Mouse (Mus musculus): ENCODE measurements around the gene Fhad1. TPM values are rescaled to one million over a fixed set of nuclear protein-coding genes. Genes with fewer than 3 reads are reported as not detected.

Fhad1 gene
- polyA plus RNA-seq, 1 experiment from 2014 or later = 0.61 TPM

- H3K27ac ChIP-seq = no peak overlapping the region
- WGBS (ENCODE audit: insufficient replicate concordance) = 46% methylated on average over 4 of the region's 4 CpGs
Observed at GRCm38 (mm10) chr4:142037897-142038296, 23.0 kb upstream of the Fhad1 start.

GRCm38 (mm10) chr4:142028533-142028932 lies 13.7 kb upstream of the Fhad1 start:
- H3K4me2 ChIP-seq = no peak overlapping the region
- ATAC-seq = no peak
- 15% methylated on average over 13 of the region's 13 CpGs for WGBS (ENCODE audit: insufficient replicate concordance)

More at GRCm38 (mm10) chr4:142037897-142038296, 23.0 kb upstream of the Fhad1 start:
- ATAC-seq = no peak
- Histone ChIP-seq H3K36me3 (0 out of 2 replicates have a peak, but pooled peaks cover 3% of the 10 kb centered on the region), H3K9ac (no peak overlapping the region), H3K27me3 (replicated peaks) (peaks cover 31% of the 10 kb centered on the region), H3K4me2 (no peak overlapping the region), H3K4me1 (peaks cover 32% of the 10 kb centered on the region), H3K4me3 (no peak overlapping the region), H3K9me3 (replicated peaks) (no peaks in the 10 kb centered on the region)

GRCm38 (mm10) chr4:142026965-142027364 lies 12.1 kb upstream of the Fhad1 start:
- Histone ChIP-seq H3K36me3 (peaks cover 8% of the 10 kb centered on the region; the same call in 1 of the 2 replicates), H3K4me1 (peaks cover 6% of the 10 kb centered on the region; the same call in 1 of the 2 replicates), H3K4me2 (no peak overlapping the region), H3K9me3 (replicated peaks) (no peaks in the 10 kb centered on the region), H3K9ac (no peak overlapping the region), H3K27ac (no peak overlapping the region), H3K4me3 (no peak overlapping the region), H3K27me3 (replicated peaks) (peaks cover 57% of the 10 kb centered on the region)
- ATAC-seq = no peak
- WGBS (ENCODE audit: insufficient replicate concordance) = 68% methylated on average over 2 of the region's 2 CpGs

More at GRCm38 (mm10) chr4:142028533-142028932, 13.7 kb upstream of the Fhad1 start:
- H3K27ac ChIP-seq = no peak overlapping the region
- no peak overlapping the region for H3K9ac ChIP-seq
- peaks cover 16% of the 10 kb centered on the region; the same call in 1 of the 2 replicates for H3K36me3 ChIP-seq
- H3K9me3 ChIP-seq (replicated peaks) = no peaks in the 10 kb centered on the region
- H3K4me1 ChIP-seq = peaks cover 6% of the 10 kb centered on the region; the same call in 1 of the 2 replicates
- H3K4me3 ChIP-seq = no peak overlapping the region
- peaks cover 57% of the 10 kb centered on the region for H3K27me3 ChIP-seq (replicated peaks)

- H3K36me3 ChIP-seq = no peaks in the 10 kb centered on the region
- no peak overlapping the region for H3K9ac ChIP-seq
- no peak for ATAC-seq
- no peaks in the 10 kb centered on the region for H3K9me3 ChIP-seq (replicated peaks)
- peaks cover 11% of the 10 kb centered on the region; the same call in 1 of the 2 replicates for H3K4me1 ChIP-seq
- H3K27ac ChIP-seq = no peak overlapping the region
- 73% methylated on average over 2 of the region's 2 CpGs for WGBS (ENCODE audit: insufficient replicate concordance)
- H3K4me3 ChIP-seq = no peak overlapping the region
- H3K27me3 ChIP-seq (replicated peaks) = peaks cover 38% of the 10 kb centered on the region
- no peak overlapping the region for H3K4me2 ChIP-seq
Observed at GRCm38 (mm10) chr4:142024536-142024935, 9.7 kb upstream of the Fhad1 start.

GRCm38 (mm10) chr4:142023166-142023565 lies 8.3 kb upstream of the Fhad1 start:
- ATAC-seq = no peak
- no peak overlapping the region for H3K4me2 ChIP-seq
- H3K27ac ChIP-seq = no peak overlapping the region
- no peaks in the 10 kb centered on the region for H3K9me3 ChIP-seq (replicated peaks)
- peaks cover 45% of the 10 kb centered on the region for H3K27me3 ChIP-seq (replicated peaks)
- H3K4me1 ChIP-seq = peaks cover 15% of the 10 kb centered on the region
- H3K36me3 ChIP-seq = no peaks in the 10 kb centered on the region
- no peak overlapping the region for H3K9ac ChIP-seq
- WGBS (ENCODE audit: insufficient replicate concordance) = 64% methylated on average over 4 of the region's 4 CpGs
- H3K4me3 ChIP-seq = no peak overlapping the region

- Histone ChIP-seq H3K27ac (peak overlapping the region; percentile 55), H3K4me3 (peak overlapping the region; percentile 36), H3K9ac (peak overlapping the region; percentile 47), H3K4me1 (peaks cover 50% of the 10 kb centered on the region), H3K36me3 (no peaks in the 10 kb centered on the region), H3K4me2 (peak overlapping the region; percentile 48), H3K9me3 (replicated peaks) (no peaks in the 10 kb centered on the region), H3K27me3 (replicated peaks) (peaks cover 70% of the 10 kb centered on the region)
- ATAC-seq = peak; percentile 86
- 11% methylated on average over 15 of the region's 15 CpGs for WGBS (ENCODE audit: insufficient replicate concordance)
Observed at GRCm38 (mm10) chr4:142017686-142018085, 2.8 kb upstream of the Fhad1 start.

- 81% methylated on average over 13 of the region's 13 CpGs for whole genome bisulfite sequencing (ENCODE audit: insufficient replicate concordance)
- H3K36me3 ChIP-seq = no peaks in the 10 kb centered on the region
- H3K9me3 ChIP-seq (replicated peaks) = no peaks in the 10 kb centered on the region
- peaks cover 17% of the 10 kb centered on the region for H3K4me1 ChIP-seq
- H3K4me2 ChIP-seq = no peak overlapping the region
- H3K27ac ChIP-seq = no peak overlapping the region
- ATAC-seq = no peak
- H3K4me3 ChIP-seq = no peak overlapping the region
- H3K27me3 ChIP-seq (replicated peaks) = peaks cover 71% of the 10 kb centered on the region
- no peak overlapping the region for H3K9ac ChIP-seq
Observed at GRCm38 (mm10) chr4:142011236-142011635, 3.6 kb downstream of the Fhad1 start.

GRCm38 (mm10) chr4:142010441-142010840 lies 4.4 kb downstream of the Fhad1 start:
- ATAC-seq = no peak
- no peaks in the 10 kb centered on the region for H3K36me3 ChIP-seq
- H3K9me3 ChIP-seq (replicated peaks) = no peaks in the 10 kb centered on the region
- no peak overlapping the region for H3K4me2 ChIP-seq
- no peak overlapping the region for H3K27ac ChIP-seq
- WGBS (ENCODE audit: insufficient replicate concordance) = 60% methylated on average over 7 of the region's 7 CpGs
- H3K4me3 ChIP-seq = no peak overlapping the region
- H3K4me1 ChIP-seq = peaks cover 9% of the 10 kb centered on the region
- peaks cover 63% of the 10 kb centered on the region for H3K27me3 ChIP-seq (replicated peaks)
- H3K9ac ChIP-seq = no peak overlapping the region

GRCm38 (mm10) chr4:142008206-142008605 lies 6.7 kb downstream of the Fhad1 start:
- WGBS (ENCODE audit: insufficient replicate concordance) = 78% methylated on average over 11 of the region's 11 CpGs
- ATAC-seq = no peak
- no peaks in the 10 kb centered on the region for H3K36me3 ChIP-seq
- H3K4me2 ChIP-seq = no peak overlapping the region
- no peaks in the 10 kb centered on the region for H3K4me1 ChIP-seq
- no peak overlapping the region for H3K4me3 ChIP-seq
- H3K9me3 ChIP-seq (replicated peaks) = no peaks in the 10 kb centered on the region
- no peak overlapping the region for H3K27ac ChIP-seq
- H3K27me3 ChIP-seq (replicated peaks) = peaks cover 41% of the 10 kb centered on the region
- no peak overlapping the region for H3K9ac ChIP-seq

- Histone ChIP-seq H3K9me3 (replicated peaks) (no peaks in the 10 kb centered on the region), H3K27ac (no peak overlapping the region), H3K4me1 (peaks cover 13% of the 10 kb centered on the region; the same call in 1 of the 2 replicates), H3K4me3 (no peak overlapping the region), H3K4me2 (no peak overlapping the region), H3K9ac (no peak overlapping the region), H3K36me3 (no peaks in the 10 kb centered on the region), H3K27me3 (replicated peaks) (no peaks in the 10 kb centered on the region)
- WGBS (ENCODE audit: insufficient replicate concordance) = 53% methylated on average over 9 of the region's 9 CpGs
- ATAC-seq = no peak
Observed at GRCm38 (mm10) chr4:142000581-142000980, 14.3 kb downstream of the Fhad1 start.

GRCm38 (mm10) chr4:141999494-142000074 lies 15.3 kb downstream of the Fhad1 start:
- H3K4me3 ChIP-seq = no peak overlapping the region
- 34% methylated on average over 7 of the region's 7 CpGs for WGBS (ENCODE audit: insufficient replicate concordance)

GRCm38 (mm10) chr4:141998282-141998821 lies 16.5 kb downstream of the Fhad1 start:
- Histone ChIP-seq H3K4me3 (peak overlapping the region; percentile 31), H3K9me3 (replicated peaks) (no peaks in the 10 kb centered on the region), H3K27me3 (replicated peaks) (no peaks in the 10 kb centered on the region), H3K9ac (no peak overlapping the region), H3K27ac (no peak overlapping the region), H3K36me3 (no peaks in the 10 kb centered on the region), H3K4me1 (peaks cover 29% of the 10 kb centered on the region), H3K4me2 (peak overlapping the region; percentile 47)
- 25% methylated on average over 11 of the region's 11 CpGs for WGBS (ENCODE audit: insufficient replicate concordance)
- no peak for ATAC-seq

More at GRCm38 (mm10) chr4:141999494-142000074, 15.3 kb downstream of the Fhad1 start:
- Histone ChIP-seq H3K27ac (peak overlapping the region; percentile 78), H3K4me2 (peak overlapping the region; percentile 17; the same call in 1 of the 2 replicates), H3K4me1 (peaks cover 20% of the 10 kb centered on the region), H3K9me3 (replicated peaks) (no peaks in the 10 kb centered on the region), H3K9ac (no peak overlapping the region), H3K27me3 (replicated peaks) (no peaks in the 10 kb centered on the region), H3K36me3 (no peaks in the 10 kb centered on the region)
- no peak for ATAC-seq

Data from liver, embryonic 12.5 days (tissue).